ENCODE assay signal across 8 mouse cellular contexts in genomic region chr10:60066524-60066923, GRCm38 (mm10). TPM values are rescaled to one million over a fixed set of nuclear protein-coding genes. Genes with fewer than 3 reads are reported as not detected.
DNase-seq lines count a peak whose midpoint lies in the region; ATAC-seq and TF ChIP-seq lines count a peak whose summit lies in the region.

No protein-coding gene starts in this region.

- no peak for TF ChIP-seq POLR2A in kidney, adult 2 months (IDR thresholded peaks at IDR 0.05; ENCODE audit: low read depth, low read length)

- no peak overlapping the region for H3K4me3 ChIP-seq in midbrain, embryonic 10.5 days
- H3K4me3 ChIP-seq in midbrain, embryonic 16.5 days (ENCODE audit: low read depth, low read length): no peak overlapping the region
- H3K4me3 ChIP-seq in kidney, adult 2 months (ENCODE audit: insufficient read depth, low read depth, low read length): no peak overlapping the region

- peaks cover 2% of the 10 kb centered on the region; the same call in 1 of the 2 replicates for H3K4me1 ChIP-seq in midbrain, embryonic 10.5 days
- peaks cover 4% of the 10 kb centered on the region; the same call in 1 of the 2 replicates for H3K4me1 ChIP-seq in midbrain, embryonic 16.5 days (ENCODE audit: control insufficient read depth, insufficient read depth, low read length)
- H3K4me1 ChIP-seq in kidney, adult 2 months (ENCODE audit: control insufficient read depth, insufficient read depth, low read length): peaks cover 17% of the 10 kb centered on the region; the same call in 1 of the 2 replicates

- no peak overlapping the region for H3K9ac ChIP-seq in midbrain, embryonic 16.5 days (ENCODE audit: low read depth, low read length)

- H3K9me3 ChIP-seq in midbrain, embryonic 10.5 days (replicated peaks): no peaks in the 10 kb centered on the region
- no peaks in the 10 kb centered on the region for H3K9me3 ChIP-seq in midbrain, embryonic 16.5 days (replicated peaks; ENCODE audit: control insufficient read depth, low read length, poor library complexity, severe bottlenecking)

- no peaks in the 10 kb centered on the region for H3K27me3 ChIP-seq in midbrain, embryonic 10.5 days (ENCODE audit: low read depth, poor library complexity, severe bottlenecking)
- H3K27me3 ChIP-seq in midbrain, embryonic 16.5 days (ENCODE audit: control insufficient read depth, insufficient read depth, low read depth, low read length): no peaks in the 10 kb centered on the region
- H3K27me3 ChIP-seq in kidney, adult 2 months (replicated peaks; ENCODE audit: control insufficient read depth, insufficient read depth, low read length): no peaks in the 10 kb centered on the region

- peak; percentile 76 for TF ChIP-seq CTCF in kidney, adult 2 months (conservative IDR thresholded peaks at IDR 0.05; ENCODE audit: insufficient read depth, insufficient read length, low read depth, low read length)

- H3K36me3 ChIP-seq in midbrain, embryonic 10.5 days: 0 out of 2 replicates have a peak, but pooled peaks cover 5% of the 10 kb centered on the region
- H3K36me3 ChIP-seq in midbrain, embryonic 16.5 days (ENCODE audit: control insufficient read depth, insufficient read depth, low read length): no peaks in the 10 kb centered on the region
- no peaks in the 10 kb centered on the region for H3K36me3 ChIP-seq in kidney, adult 2 months (ENCODE audit: control insufficient read depth, insufficient read depth, low read length)

- 73% methylated on average over 3 of the region's 3 CpGs for WGBS in midbrain, embryonic 10.5 days
- WGBS in midbrain, embryonic 16.5 days: 81% methylated on average over 3 of the region's 3 CpGs
- WGBS in kidney, adult 2 months: 78% methylated on average over 3 of the region's 3 CpGs

- H3K4me2 ChIP-seq in midbrain, embryonic 16.5 days (ENCODE audit: low read length): no peak overlapping the region

- H3K27ac ChIP-seq in midbrain, embryonic 10.5 days (replicated peaks): no peak overlapping the region
- no peak overlapping the region for H3K27ac ChIP-seq in midbrain, embryonic 16.5 days (ENCODE audit: low read length)
- H3K27ac ChIP-seq in kidney, adult 2 months (ENCODE audit: insufficient read depth, low read depth, low read length): no peak overlapping the region

- ATAC-seq in midbrain, embryonic 16.5 days: no peak

- DNase-seq in cerebellum, adult 18-20 months: peak; percentile 27 to 41
- no peak for DNase-seq in cerebellum, adult 9-11 months
- peak; percentile 32 for DNase-seq in midbrain, embryonic 10.5 days (ENCODE audit: low spot score)
- peak; percentile 24 to 44 for DNase-seq in cerebellum, postnatal 25 days
- peak; percentile 48 for DNase-seq in kidney, adult 2 months
- peak; percentile 34 for DNase-seq in lung, postnatal 14 days
- peak; percentile 52 to 57 for DNase-seq in thymus, postnatal 36 days

RNA-seq across cellular contexts. Expression of gene Spock2, which starts 39.5 kb away (rescaled TPM):
- polyA plus RNA-seq in midbrain, embryonic 10.5 days (2016; fragmentation: Nextera tagmentation; extraction: Ambion mirVana): 7.9 and 16.0 TPM in 2 replicates
- 115 and 129 TPM in 2 replicates for polyA plus RNA-seq in midbrain, embryonic 16.5 days (2015; fragmentation: Nextera tagmentation; extraction: Ambion mirVana)
- polyA plus RNA-seq in kidney, adult 2 months (2012; rRNA removed): 1.7 and 2.3 TPM in 2 replicates
